Mouse (Mus musculus): ENCODE data around the gene Naaladl2.
"Not testable (repeated sequence)": the region's sequence is repeated elsewhere in the genome, so short reads cannot be mapped to it uniquely, and the experiment has no call there.

Gene Naaladl2

GRCm38 (mm10) chr3:24314658-24315297 lies 829.3 kb downstream of the Naaladl2 start:
- no peak for DNase-seq (ENCODE audit: low spot score)

GRCm38 (mm10) chr3:24225418-24225817 lies 918.6 kb downstream of the Naaladl2 start:
- DNase-seq (ENCODE audit: low spot score), result no peak

- no peak for DNase-seq (ENCODE audit: low spot score)
Observed at GRCm38 (mm10) chr3:24217476-24217875, 926.6 kb downstream of the Naaladl2 start.

DNA sequence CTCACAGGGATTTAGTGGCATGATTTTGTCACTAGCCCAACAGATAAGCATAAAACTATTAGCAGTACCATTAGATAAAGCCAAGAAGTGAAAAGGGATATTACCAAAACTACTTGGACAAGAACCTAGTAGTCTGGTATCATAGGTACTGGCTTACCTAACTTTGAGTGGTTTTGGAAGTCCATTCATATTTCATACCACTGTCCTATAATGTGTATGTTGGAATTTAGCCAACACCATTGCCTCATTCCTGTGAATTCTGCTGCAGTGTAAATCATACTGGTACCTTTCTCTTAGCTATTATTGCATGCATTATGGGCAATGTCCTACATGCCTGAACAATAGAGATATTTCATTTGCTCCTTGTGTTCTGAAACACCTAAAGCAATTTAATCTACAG lies 977.5 kb downstream of the Naaladl2 start:
- DNase-seq (ENCODE audit: low spot score), result no peak

DNA sequence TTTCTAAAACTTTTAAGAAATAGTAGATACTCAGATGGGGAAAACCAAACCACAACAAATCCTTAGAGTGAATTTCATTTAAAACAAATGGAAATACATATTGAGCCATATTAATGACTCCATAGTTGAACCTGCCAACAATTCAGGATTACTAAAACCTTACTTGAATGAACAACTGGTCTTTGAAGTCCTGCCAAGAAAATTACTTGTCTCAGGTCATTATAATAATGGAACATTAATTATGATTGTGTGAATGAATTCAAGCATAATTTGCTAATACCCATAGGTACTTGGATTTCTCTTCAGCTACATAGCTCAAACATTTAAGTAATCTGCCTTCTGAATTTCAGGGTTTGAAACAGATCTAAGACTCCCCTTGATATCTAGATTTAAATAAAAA lies 980.1 kb downstream of the Naaladl2 start:
- DNase-seq (ENCODE audit: low spot score), result no peak

DNA sequence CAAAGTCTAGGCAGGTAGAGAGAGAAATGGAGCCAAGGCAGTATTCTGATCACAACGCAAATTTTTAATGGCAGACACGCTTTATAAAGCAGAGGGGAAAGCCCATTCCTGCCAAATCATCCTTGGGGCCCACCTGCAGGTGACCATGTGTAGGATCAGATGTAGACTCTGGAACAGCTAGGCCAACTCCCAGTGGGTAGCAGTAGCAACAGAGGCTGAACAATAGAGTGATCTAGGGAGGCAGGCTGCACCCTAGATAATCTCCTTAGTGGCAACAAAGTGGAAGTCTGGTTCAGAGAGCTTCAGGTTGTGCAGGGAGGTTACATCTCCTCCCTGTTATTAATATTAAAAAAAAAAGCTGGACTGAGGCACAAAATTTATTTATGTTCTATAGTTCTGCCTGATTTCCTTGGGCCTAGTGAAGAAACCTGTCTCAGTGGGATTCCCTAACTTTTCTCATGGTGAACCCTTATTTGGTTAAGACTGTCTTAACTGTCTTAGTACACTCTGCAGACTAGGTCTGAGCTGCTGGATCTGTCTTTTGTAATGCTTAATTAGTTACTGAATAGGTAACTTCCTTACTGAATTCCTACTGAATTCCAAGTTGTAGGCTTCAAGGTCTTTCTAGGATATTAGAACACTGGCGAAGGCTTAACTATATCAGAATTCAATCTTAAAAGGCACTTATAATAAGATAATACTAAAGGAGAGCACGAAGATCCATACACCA lies 992.8 kb downstream of the Naaladl2 start:
- DNase-seq (ENCODE audit: low spot score), result not testable (repeated sequence)

- DNase-seq (ENCODE audit: low spot score), result no peak
Observed at GRCm38 (mm10) chr3:24142808-24143207, 1001.3 kb downstream of the Naaladl2 start.

GRCm38 (mm10) chr3:24138002-24138401 lies 1006.1 kb downstream of the Naaladl2 start:
- DNase-seq (ENCODE audit: low spot score), result no peak

DNA sequence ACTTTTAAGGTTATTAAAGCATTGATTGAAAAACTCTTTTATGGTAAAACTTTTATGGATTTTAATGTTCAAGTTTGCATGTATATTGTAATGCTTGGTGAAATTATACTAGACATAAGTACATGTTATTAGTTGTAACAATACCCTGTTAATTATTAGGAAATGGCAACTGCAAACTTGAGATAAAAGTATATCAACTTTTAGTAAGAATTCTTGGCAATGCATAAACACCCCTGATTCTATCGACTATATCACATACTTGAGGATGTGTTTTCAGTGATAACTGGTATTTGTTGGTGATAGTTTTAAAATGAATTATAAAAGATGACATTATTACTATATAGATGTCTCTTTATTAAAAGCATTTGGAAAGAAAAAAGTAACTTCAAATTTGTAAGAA lies 1017.9 kb downstream of the Naaladl2 start:
- no peak for DNase-seq (ENCODE audit: low spot score)

DNA sequence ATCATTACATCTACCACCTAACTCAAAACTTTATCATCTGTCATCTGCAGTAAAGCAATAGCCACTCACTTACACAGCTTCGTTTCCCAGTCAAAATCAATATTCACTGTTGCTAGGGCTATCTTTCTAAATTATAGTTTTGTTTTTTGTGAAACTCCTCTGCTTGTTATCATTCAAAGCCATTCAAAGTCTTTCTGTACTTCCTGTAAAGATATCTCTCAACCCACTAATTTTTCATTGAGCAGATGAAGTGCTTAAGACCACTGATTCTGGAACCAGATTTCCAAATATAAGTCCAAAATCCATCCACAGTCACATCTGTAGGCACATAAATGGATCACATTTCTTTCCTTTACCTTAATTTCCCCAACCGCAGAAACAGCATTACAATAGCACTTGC lies 1020.0 kb downstream of the Naaladl2 start:
- no peak for DNase-seq (ENCODE audit: low spot score)

GRCm38 (mm10) chr3:24118136-24118535 lies 1025.9 kb downstream of the Naaladl2 start:
- DNase-seq (ENCODE audit: low spot score), result no peak

GRCm38 (mm10) chr3:24114849-24115248 lies 1029.2 kb downstream of the Naaladl2 start:
- no peak for DNase-seq (ENCODE audit: low spot score)

DNA sequence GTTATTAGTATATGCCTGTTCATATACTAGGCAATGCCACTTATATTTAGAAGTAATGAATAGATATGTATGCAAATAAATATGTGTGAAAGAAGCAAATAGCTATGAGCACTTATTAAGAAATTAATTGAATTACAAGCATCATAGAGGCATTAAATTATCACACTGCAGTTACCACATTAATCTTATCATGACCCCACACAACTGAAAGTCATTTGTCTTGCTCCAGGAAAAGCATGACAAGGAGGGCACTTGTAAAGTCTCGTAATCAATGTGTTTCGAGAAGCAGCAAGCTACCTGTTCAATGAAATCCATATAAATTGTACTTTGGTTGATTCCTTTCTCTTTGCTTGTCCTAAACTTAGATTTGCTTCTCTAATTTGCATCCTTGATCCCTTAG lies 1030.7 kb downstream of the Naaladl2 start:
- DNase-seq (ENCODE audit: low spot score), result no peak

GRCm38 (mm10) chr3:24106391-24106790 lies 1037.7 kb downstream of the Naaladl2 start:
- no peak for DNase-seq (ENCODE audit: low spot score)

DNA sequence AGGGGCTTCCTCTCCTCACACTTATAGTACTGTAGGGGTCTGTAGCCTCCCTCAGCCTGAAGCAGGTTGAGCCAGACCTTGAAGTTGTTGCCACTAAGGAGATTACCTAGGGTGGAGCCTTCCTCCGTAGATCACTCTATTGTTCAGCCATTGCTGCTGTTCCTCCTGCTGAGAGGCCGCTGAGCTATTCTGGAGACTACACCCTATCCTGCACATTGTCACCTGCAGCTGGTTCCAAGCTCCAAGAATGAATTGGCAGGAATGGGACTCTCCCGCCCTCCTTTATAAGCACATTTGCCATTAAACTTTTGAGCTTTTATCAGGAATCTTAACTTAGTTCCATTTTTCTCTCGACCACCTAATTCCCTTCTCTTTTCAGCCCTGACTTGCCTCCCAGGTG lies 1064.3 kb downstream of the Naaladl2 start:
- no peak for DNase-seq (ENCODE audit: low spot score)

DNA sequence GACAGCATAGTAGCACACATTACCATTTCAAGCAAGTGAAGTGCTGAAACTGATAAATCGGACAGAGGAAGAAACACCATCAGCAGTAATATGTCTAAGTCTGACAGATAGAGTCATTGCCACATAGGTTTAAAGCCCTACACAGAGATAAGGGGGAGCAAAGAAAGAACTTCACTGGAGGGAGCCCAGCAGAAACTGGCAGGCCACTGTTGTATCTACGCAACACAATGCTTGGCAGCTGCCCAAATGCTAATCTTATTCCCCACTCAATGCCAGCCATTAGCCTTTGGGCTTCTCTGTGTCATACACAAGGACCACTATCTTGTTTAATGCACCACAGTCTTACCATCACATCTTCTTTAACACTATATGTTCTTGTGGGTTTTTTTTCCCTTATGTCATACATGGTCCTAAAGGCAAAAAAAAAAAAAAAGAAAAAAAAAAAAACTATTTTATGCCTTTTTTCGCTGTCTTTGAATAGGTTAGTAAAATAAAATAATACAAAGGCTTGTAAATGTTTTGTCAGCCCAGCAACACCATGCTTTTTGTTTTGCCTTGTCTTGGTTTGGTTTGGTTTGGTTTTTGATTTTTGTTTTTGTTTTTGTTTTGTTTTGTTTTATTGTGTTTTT lies 1072.8 kb downstream of the Naaladl2 start:
- no peak for DNase-seq (ENCODE audit: low spot score)

DNA sequence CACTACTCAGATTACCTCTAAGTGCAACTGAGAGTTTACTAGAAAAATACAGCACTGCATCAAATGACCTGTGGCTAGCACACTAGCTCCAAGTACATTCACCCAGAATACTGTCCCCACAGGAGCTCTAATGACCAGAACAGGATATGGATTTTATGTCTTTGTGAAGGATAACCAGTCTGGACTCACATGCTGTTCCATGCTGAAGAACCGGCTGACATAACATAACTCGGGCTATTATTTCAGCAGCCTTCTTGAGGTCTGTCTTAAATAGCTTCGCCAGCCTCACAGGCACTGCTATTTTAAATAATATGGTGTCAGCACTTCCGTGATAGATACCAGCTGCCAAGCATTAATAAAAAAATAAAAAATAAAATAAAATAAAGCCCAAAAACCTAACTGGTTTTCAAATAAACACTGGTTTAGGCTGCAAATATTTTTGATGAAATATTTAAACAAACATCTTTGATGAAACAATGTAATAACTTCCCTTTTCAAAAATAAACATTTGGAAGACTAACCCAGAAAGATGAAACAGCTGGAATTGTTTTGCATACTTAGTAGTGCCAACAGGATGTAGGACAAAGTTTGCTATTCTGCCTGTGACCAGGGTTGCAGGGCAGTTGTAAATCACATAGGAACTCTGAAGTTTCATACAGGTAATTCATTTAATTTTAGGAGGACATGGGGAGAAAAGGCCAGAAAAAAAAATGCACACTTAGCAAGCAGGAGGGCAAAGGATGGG lies 1073.5 kb downstream of the Naaladl2 start:
- no peak for DNase-seq (ENCODE audit: low spot score)

DNA sequence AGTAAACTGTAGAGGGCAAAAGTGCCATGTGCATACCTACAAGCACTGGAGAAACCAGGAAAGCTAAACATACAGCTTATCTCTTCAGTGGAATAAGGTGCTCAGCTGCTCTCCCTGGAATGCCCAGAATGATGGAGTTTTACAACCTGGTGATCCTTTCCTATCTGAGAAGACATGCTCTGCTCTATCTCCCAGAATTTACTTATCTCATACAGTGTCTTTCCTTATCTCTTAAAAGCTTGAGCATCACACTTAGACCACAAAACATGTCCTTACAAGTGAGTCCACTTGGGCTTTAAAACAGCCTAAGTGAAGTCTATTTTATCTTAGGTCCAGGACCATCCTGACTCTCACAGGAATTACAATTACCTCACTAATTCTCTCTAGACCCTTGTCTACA lies 1095.8 kb downstream of the Naaladl2 start:
- no peak for DNase-seq (ENCODE audit: low spot score)

- no peak for DNase-seq (ENCODE audit: low spot score)
Observed at GRCm38 (mm10) chr3:24001741-24002140, 1142.3 kb downstream of the Naaladl2 start.

- DNase-seq (ENCODE audit: low spot score), result no peak
Observed at GRCm38 (mm10) chr3:23973727-23974126, 1170.3 kb downstream of the Naaladl2 start.

- DNase-seq (ENCODE audit: low spot score), result no peak
Observed at GRCm38 (mm10) chr3:23972747-23973667, 1171.1 kb downstream of the Naaladl2 start.

Measured in adipocyte (in vitro differentiated cells).